Mouse (Mus musculus): Measurements from ENCODE around the gene Angel2.
A peak's percentile ranks its signal among the peaks of the same experiment; 100 is the strongest.
"Not testable (repeated sequence)": the region's sequence is repeated elsewhere in the genome, so short reads cannot be mapped to it uniquely, and the experiment has no call there.

Gene Angel2

DNA sequence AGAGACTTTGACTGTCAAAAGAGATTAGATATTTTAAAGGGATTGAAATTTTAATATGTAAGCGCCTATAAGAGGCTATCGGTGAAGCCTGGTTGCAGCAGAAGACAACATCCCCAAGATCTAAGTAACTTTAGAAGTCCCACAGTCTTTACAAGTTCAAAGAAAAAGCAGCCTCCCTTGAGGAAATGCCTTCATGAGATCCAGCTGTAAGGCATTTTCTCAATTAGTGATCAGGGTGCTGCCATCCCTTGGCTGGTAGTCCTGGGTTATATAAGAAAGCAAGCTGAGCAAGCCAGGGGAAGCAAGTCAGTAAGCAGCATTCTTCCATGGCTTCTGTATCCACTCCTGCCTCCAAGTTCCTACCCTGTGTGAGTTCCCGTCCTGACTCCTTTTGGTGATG, at the start of gene Angel2:
Gene Angel2, plus strand, starts transcription at position 301 of the 400 bp plus-strand sequence.
- not testable (repeated sequence) for DNase-seq (ENCODE audit: low spot score)

DNA sequence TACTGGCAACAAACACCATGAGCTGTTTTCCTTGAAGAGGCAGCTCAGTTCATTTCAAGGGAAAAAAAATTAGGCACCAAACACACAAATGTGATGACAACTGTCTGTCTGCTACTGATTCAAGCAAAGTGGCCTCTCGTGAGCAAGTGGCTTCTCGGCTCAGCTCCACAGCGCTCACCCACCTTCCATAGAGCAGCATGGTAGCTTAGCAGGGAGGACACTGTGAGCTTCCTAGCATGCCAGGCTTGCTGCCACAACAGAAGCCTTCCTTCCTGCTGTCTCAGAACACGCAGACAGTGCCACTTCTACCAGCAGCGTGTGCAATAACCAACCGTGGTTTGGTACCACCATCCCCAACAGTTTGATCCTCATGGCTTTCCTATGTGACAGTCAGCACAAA, 49.2 kb upstream of the Angel2 start:
- no peak for DNase-seq (ENCODE audit: low spot score)

DNA sequence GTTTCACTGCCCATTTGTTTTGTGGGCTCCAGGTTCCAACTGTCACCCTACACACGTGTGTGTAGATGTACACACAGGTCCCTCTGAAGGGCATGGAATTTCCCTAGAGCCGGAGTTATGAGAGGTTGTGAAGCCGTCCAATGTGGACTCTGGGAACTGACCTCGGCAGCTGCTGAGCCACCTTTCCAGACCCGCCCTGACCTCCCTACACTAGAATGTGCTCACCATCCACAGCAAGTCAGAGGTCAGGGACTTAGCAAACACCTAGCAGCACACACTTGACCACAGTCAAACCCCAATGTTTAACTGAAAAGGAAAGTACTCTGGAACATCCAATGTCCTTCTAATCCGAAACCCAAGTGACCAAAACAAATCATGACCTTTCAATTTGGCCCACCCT, 44.3 kb upstream of the Angel2 start:
- no peak for DNase-seq (ENCODE audit: low spot score)

DNA sequence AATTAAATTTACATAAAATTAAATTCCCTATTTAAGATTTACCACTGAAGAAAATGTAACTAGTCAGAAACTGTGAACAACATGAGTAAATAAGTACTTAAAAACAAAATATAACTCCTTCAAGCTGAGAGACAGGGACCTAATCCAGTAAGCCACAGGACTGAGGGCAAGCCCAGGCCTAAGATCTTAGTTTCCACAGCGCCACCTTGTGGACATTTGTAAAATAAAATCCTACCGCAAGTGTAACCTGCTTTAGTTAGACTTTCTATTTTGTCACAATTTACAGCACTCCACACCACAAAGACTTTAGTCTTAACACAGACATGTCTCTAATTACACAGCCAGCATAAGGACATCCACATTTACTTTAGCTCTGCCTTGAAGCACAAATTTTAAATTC, 43.5 kb upstream of the Angel2 start:
- no peak for DNase-seq (ENCODE audit: low spot score)

DNA sequence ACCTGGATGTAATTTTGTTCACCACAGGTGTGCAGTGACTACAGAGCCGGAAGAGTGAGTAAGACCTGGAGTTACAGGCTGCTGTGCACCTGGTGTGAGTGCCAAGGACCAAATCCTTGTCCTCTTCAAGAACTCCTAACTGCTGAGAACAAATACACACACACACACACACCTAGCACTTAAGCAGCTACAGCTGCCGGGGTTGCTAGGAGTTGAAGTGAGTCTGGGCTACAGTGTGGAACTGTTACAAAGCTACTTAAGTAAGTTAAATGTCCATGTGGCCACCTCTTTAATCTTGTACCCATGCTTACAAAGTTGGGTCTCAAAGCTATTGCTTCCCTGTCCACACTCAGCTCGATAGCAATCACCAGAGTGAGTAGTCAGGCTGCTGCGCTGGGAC, 38.9 kb upstream of the Angel2 start:
- no peak for DNase-seq (ENCODE audit: low spot score)

DNA sequence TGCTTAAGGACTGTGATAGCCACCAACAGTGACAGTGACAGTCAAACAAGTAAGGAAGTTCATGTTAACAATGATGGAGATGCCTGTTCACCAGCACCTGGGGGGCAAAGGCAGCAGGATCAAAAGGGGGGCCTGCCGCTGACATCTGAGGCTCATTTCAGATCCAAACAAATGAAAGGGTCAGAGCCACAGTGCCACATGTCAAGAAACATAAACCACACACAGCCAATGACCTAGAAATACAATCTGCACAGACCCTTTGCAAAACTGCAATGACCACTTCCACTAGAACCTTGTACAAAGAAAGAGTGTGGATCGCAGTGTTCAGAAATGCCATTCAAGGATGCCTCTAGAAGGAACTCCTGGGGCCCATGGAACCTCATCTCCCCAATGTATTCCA, 36.9 kb upstream of the Angel2 start:
- no peak for DNase-seq (ENCODE audit: low spot score)

DNA sequence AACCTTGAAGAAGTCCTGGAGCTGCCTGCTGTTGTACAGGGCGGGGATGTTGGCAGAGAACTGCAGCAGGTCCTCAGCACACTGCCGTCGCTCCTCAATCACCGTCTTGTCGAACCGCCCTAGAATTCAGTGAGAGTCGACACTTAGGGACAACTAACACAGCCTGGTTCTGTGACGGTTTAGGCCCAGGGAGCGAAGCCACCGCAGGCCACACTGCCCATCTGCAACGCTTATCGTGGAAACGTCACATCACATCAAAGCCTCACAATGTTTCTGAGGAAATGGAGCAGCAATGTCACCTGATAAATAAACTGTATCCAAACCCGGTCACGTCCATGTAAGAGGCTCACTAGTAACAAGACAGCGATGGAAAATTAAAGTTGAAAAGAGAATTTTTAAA, 36.3 kb upstream of the Angel2 start:
- no peak for DNase-seq (ENCODE audit: low spot score)

DNA sequence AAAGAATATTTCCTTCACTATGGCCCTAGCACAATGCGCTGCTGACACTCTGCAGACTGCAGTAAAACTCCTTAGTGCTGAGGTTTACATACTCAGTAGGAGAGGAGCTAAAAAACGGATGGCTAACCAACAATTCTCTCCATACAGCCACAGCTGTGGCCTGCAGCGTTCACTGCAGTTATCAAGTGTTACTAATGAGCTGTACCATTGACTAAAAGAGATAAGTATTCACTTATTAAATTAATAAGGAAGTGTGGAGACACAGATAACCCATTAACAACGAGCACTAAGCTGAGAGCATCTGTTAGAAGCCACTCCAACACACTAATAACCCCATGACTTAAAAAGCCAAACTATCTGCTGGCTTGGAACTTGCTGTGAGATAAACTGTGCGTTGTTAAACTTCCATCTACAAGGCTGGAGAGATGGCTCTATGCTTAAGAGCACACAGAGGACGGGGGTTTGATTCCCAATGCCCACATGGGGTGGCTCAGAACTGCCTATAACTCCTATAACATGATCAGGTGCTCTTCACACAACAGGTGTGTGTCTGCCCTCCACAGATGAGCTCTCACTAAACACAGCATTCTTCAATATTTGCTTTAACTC, 31.2 kb upstream of the Angel2 start:
- DNase-seq (ENCODE audit: low spot score) = no peak

DNA sequence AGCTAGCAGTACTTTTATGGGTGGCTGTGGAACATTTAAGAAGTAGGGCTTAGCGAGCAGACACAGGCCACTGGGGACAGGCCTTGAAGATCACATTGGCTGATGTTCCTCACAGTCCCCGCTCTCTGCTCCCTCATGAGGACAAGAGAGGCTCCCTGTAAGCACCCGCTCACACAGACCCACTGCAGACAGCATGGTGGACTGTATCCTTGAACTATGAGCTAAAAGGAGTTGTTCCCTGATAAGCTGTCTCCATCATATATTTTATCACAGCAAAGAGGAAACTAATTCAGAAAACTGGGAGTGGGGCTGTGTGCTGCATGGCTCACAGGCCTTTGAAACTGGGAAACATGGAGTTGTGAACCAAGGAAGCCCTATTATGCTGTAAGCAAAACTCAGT, 26.7 kb upstream of the Angel2 start:
- DNase-seq (ENCODE audit: low spot score) = no peak

DNA sequence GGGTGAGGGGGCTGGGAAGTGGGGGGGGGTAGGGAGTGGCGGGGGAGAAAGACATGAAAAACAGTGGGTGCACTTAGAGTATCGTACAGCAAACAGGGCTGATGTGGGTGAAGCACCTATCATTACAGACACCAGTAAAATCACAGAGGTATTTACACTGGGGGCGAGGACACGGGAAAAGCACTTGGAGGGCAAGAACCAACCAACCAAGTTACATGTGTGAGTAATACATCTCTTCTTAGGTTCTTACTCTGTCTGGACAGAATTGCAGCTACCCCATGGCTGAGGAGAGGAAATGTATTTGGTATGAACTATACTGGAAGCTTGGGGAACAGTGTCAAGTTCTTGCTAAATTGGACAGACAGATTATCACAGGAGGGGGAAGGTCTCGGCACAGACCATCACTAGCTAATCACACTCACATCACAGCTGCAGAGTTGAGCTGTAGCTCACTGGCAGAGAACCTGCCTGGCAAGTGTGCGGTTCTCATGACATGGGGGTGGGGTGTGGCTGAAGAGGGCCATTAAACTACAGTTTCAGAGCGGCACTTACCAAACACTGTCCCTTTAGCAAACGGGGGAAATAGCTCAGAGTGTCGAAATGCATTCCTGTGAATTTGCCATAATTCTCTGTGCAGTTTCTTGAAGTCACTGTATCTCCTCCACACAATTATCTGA, 25.9 kb upstream of the Angel2 start:
- no peak for DNase-seq (ENCODE audit: low spot score)

DNA sequence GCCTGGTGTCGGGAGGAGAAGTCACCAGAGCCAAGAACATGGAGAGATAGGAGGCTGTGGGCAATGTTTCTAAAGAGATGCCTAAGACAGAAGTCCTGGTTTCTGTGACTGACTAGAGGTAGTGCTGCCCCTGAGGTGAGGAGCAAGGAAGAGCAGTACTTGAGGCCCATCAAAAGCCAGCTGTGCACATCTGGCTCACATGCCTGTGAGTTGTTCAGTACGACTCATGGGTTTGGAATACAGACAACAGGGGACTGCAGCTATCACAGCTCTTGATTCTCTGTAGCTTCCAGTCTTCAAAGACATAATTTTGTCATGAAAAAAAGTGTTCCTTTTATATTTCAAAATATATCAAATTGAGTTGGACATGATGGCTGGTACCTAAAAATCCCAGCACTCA, 23.8 kb upstream of the Angel2 start:
- no peak for DNase-seq (ENCODE audit: low spot score)

DNA sequence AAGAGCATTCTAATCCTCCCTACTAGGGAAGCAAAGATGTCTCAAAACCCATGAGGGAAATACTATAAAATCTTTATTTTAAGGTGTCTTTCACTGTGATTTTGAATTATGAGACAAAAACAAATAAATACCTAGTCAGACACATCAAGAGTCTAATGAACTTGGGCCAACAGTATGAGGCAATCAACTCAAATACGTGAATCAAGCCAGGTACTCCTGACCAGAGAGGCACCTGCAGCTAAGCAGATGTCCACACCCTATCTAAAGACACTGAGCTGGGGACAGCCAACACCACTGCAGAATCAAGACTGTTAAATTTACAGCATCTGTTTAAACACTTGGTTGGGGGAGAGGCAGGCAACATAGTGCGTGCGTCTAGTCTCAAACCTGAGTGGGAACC, 20.8 kb upstream of the Angel2 start:
- DNase-seq (ENCODE audit: low spot score) = no peak

DNA sequence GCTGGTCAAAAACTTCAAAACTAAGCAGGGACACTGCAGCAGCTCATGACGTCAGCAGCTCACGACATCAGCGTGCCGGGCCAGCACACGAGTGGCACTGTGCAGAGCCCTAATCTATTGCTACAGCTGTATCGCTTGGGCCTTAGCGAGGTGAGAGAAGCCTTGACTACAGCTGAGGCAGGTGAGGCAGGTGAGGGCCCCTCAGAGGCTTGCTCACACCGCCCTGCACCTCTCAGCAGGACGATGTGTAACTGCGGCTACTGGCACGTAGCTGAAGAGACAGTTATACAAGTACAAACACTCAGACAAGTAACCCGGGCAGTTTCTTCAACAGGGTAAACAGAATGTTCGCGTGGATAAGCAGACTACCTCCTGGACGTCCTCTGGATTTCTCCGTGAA, 20.2 kb upstream of the Angel2 start:
- DNase-seq (ENCODE audit: low spot score) = no peak

DNA sequence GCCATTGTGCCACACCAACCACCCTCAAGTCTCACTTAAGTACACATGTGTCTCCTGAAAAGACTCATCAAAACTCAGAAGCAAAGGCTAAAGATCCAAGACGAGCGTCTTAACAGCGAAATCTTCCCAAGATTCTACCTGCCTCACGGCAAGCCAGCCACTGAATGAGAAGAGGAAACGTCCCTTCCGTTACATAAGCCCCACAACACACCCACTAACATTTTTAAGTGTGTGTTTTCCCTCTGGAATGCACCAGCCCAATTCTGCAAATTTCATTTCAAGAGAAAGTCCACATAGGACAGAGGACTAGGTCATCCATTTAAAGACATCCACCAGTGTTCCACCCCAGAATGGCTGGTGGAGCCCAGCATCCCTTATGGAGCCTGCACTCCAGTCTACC, 14.1 kb upstream of the Angel2 start:
- no peak for DNase-seq (ENCODE audit: low spot score)

DNA sequence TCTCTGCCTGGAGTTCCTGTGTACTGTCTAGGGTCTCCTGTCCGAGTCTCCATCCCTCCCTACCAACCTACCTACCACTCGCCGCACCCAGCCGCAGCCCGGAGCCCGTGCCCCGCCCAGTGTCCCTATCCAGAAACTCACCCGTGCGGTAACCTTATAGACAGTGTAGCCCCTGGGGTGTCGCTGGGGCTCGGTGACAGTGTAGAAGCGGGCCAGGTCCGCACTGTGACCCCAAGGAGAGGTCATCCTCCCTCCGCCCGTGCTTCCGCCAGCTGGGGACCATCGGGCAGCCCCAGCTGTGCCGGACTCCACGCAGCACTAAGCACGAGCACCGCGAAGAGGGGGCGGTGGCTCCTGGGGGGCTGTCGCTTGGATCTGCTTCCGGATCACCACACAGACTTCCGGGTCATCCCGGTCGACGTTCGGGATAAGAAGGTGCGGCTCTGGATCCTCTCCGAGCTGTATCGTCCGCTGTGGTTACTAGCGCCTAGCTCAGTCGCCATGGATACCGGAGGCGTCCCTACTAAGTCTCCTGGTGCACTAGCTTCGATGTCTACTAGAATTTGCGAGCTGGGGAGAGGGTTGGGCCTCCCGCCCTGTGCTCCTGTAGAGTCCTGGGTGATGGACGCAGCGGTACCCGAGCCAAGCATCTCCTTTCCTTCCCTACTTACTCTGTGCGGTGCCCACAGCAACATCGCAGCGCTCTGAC, 13.3 kb upstream of the Angel2 start, which contains the start of gene Rps6kc1:
Gene Rps6kc1, minus strand, starts transcription at position 356 of the 709 bp plus-strand sequence.
- peak; percentile 59 for DNase-seq (ENCODE audit: low spot score)

DNA sequence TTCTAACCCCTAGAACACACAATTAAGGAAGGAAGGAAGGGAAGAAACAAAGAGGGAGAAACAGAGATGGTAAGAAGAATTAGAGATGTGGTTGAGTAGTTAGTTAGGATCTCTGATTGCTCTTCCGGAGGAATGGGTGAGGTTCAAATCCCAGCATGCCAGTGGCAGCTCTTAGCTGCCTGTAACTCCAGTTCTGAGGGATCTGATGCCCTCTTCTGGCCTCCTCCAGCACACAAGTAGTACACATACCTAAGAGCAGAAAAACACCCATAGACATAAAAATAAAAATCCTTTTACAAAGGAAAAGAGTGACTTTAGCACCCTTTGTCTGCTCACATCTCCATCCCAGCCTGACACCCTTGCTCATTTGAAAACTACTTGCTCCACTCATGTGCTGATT, 12.3 kb upstream of the Angel2 start:
- no peak for DNase-seq (ENCODE audit: low spot score)

DNA sequence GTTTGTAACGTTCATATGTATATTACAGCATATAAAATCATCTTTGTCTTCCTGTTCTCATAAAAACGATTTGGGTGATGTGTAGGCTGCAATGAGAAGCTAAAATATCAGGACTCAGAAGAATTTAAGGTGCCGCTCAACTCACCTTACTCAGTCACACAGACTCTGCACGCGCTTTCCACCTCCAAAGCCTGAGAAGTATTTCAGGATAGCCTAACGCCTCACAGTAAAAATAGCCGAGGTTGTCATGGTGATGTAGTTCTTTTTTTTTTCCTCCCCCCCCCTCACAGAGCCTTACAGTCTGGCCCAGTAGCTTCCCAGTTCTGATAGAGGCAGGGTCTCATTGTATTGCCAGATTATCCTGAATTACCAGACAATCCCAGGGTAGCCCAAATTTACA, 6.0 kb upstream of the Angel2 start:
- DNase-seq (ENCODE audit: low spot score) = no peak

DNA sequence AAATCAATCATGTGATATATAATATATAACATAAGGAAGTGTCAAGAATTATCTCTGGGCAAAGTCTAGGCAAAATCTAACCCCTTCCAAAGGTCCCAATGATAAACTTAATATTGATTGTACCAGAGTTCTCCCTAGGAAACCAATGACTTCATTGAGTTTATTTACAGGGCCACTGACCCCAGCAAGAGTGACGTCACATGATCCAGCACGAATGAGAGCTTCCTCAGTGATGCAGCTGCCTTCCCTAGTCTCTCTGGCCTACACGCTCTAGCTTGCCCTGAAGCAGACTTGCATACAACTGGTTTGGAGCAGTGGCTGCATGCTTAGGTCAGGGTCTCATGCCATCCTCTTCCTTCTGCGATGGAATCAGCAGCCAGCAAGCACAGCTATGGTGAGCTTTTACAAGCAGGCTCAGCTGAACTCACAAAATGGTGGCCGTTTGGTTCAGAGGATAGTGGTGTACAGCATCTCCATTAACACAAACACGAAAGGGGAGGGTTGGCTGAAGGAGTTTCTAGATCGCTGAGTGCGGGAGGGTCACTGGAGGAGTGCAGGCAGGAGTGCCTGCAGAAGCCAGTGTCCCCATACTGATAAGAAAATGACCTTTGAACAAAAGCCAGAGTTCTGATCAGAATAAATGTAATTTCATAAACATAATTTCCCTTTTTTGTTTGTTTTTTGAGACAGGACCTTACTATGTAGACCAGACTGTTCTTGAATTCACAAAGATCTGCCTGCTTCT, 5.0 kb upstream of the Angel2 start:
- no peak for DNase-seq (ENCODE audit: low spot score)

DNA sequence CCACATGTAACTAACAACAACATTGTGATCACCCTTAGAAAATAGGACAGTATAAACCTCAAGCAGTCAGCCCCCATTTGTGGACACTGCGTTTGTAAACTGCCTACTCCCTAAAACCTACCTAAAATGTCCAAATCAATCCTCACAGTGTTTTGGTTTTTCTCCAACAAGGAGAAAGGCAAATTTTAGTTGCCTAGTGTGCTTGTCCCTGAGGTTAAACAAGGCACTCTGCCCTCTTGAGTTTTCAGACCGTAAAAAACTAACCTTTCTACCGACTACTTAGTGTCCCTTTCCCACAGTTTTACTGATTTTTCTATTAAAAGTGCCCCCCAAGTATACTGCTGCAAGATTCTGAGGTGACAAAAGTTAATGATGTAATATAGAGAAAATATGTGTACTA, 2.4 kb downstream of the Angel2 start:
- DNase-seq (ENCODE audit: low spot score) = no peak

DNA sequence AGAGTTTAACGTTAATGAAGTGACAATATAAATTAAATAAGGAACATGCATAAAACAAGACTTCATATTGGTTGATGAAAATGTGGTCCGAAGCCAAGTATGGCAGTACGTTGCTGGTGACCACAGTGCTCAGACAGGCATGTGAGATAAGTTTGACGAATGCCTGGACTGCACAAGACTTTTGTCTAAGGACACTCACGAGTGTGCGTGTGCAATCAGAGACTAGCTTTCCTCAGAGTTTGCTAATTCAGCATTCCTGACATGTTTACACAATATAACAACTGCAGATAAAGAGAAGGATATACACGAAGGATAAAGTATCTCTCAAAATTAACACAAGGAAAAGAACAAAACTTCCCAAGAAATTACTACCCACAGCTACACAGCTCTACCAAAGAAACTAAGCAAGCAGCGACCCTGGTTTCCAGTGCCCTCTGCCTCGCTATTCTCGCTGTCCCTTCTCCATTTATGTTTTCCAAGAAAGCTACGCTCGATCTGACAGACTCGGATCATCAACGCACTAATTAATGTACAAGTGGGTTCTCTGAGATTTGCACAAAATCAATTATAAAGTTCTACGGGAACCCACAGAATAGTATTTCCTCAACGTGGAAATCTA, 2.9 kb downstream of the Angel2 start:
- DNase-seq (ENCODE audit: low spot score) = no peak

DNA sequence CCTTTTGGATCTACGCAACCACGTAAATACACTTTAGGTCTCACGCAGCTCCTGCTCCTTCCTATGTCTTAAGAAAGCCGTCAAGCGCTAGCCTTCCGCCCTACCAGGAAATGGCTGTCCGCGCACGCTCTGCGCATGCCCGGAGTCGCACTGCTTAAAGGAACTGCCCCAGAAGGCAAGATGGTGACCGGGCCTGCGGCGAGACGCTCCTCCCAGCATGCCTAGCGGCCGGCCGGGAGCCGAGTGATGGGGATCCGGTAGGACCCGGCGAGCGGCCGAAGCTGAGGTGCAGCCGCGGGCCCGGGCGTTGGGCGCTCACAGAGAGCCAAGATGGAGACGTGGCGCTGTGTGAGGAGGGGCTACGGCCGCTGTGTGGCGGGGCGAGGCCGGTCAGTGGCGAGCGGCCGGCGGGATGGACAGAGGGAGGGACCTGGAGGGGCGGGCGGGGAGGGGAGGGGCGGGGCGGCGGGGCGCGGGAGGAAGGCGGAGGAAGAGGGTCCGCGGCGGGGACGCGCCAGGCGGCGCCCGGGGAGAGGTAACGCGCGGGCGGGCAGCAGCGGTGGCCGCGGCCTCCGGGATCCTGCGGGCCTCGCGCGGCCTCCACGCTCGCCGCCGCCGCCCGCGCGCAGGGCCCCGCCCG, 3.6 kb downstream of the Angel2 start:
- peak; percentile 97 for DNase-seq (ENCODE audit: low spot score)
